Mouse (Mus musculus): ENCODE results near the gene Nop53.

DNA sequence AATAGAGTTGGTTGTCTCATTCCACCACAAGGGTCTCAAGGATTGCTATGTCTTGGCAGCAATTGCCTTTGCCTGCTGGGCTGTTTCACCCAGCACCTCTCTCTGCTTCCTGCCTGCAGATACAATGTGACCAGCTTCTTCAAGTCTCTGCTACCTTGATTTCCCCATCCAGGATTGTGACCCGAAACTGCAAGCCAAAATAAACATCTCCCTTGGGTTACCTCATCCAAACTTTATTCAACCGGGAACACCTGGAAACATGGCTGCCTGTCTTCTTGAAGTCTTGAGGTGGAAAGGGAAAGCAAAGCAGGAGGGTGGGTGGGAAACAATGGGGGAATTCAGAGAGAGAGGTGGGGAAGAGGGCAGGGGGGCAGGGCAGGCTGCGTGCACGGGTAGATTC lies 28.9 kb downstream of the Nop53 start:
- TF ChIP-seq CTCF (IDR thresholded peaks at IDR 0.05) (no peak), EP300 (IDR thresholded peaks at IDR 0.05; ENCODE audit: insufficient read depth, low read depth, low read length) (no peak)

Data from heart, adult 2 months (tissue).